Mouse (Mus musculus): ENCODE results near the gene Inpp5k. TPM values are rescaled to one million over a fixed set of nuclear protein-coding genes. Genes with fewer than 3 reads are reported as not detected.
"Not testable (repeated sequence)": the region's sequence is repeated elsewhere in the genome, so short reads cannot be mapped to it uniquely, and the experiment has no call there.

Gene Inpp5k
- polyA plus RNA-seq, 1 experiment from 2014 or later, result 17.6 TPM

GRCm38 (mm10) chr11:75693570-75693969 is 62.8 kb downstream of the Inpp5k start:
- Histone ChIP-seq H3K36me3 (peaks cover 36% of the 10 kb centered on the region), H3K9me3 (no peaks in the 10 kb centered on the region), H3K4me2 (replicated peaks) (no peak overlapping the region), H3K4me3 (replicated peaks) (no peak overlapping the region), H3K4me1 (replicated peaks) (no peaks in the 10 kb centered on the region), H3K27ac (no peak overlapping the region), H3K27me3 (replicated peaks) (no peaks in the 10 kb centered on the region), H3K9ac (no peak overlapping the region)
- no peak for ATAC-seq
- WGBS, result 89% methylated on average over 5 of the region's 5 CpGs

- H3K9ac ChIP-seq; H3K4me3 ChIP-seq (replicated peaks); H3K27me3 ChIP-seq (replicated peaks); H3K27ac ChIP-seq; H3K9me3 ChIP-seq; H3K4me1 ChIP-seq (replicated peaks); ATAC-seq; H3K4me2 ChIP-seq (replicated peaks): not testable (repeated sequence)
- WGBS, result 89% methylated on average over 3 of the region's 3 CpGs
- H3K36me3 ChIP-seq, result peaks cover 39% of the 10 kb centered on the region
These were observed 66.7 kb downstream of the Inpp5k start for GRCm38 (mm10) chr11:75697464-75697863.

Other genes starting within 250 kb of the Inpp5k start
- 41.1 and 48.0 TPM in 2 replicates for gene Serpinf1, start 208.3 kb upstream of the Inpp5k start, polyA plus RNA-seq (2015; fragmentation: Nextera tagmentation; extraction: Ambion mirVana)
- 20.4 and 26.4 TPM in 2 replicates for gene Serpinf2, start 191.4 kb upstream of the Inpp5k start, polyA plus RNA-seq (2015; fragmentation: Nextera tagmentation; extraction: Ambion mirVana)
- gene Wdr81, start 176.3 kb upstream of the Inpp5k start, polyA plus RNA-seq (2015; fragmentation: Nextera tagmentation; extraction: Ambion mirVana), result 6.1 and 7.0 TPM in 2 replicates
- 17.7 and 20.3 TPM in 2 replicates for gene Tlcd2, start 169.3 kb upstream of the Inpp5k start, polyA plus RNA-seq (2015; fragmentation: Nextera tagmentation; extraction: Ambion mirVana)
- gene Prpf8, start 144.2 kb upstream of the Inpp5k start, polyA plus RNA-seq (2015; fragmentation: Nextera tagmentation; extraction: Ambion mirVana), result 47.5 and 48.2 TPM in 2 replicates
- 1.6 and 2.3 TPM in 2 replicates for gene Rilp, start 120.9 kb upstream of the Inpp5k start, polyA plus RNA-seq (2015; fragmentation: Nextera tagmentation; extraction: Ambion mirVana)
- 5.7 TPM in 2 replicates for gene Scarf1, start 117.4 kb upstream of the Inpp5k start, polyA plus RNA-seq (2015; fragmentation: Nextera tagmentation; extraction: Ambion mirVana)
- gene Slc43a2, start 99.3 kb upstream of the Inpp5k start, polyA plus RNA-seq (2015; fragmentation: Nextera tagmentation; extraction: Ambion mirVana), result 11.7 and 12.9 TPM in 2 replicates
- gene Pitpna, start 42.9 kb upstream of the Inpp5k start, polyA plus RNA-seq (2015; fragmentation: Nextera tagmentation; extraction: Ambion mirVana), result 92.3 and 102 TPM in 2 replicates
- 48.6 and 50.0 TPM in 2 replicates for gene Myo1c, start 19.5 kb downstream of the Inpp5k start, polyA plus RNA-seq (2015; fragmentation: Nextera tagmentation; extraction: Ambion mirVana)
- gene Crk, start 48.3 kb downstream of the Inpp5k start, polyA plus RNA-seq (2015; fragmentation: Nextera tagmentation; extraction: Ambion mirVana), result 105 and 109 TPM in 2 replicates
- 735 and 846 TPM in 2 replicates for gene Ywhae, start 101.9 kb downstream of the Inpp5k start, polyA plus RNA-seq (2015; fragmentation: Nextera tagmentation; extraction: Ambion mirVana)
- gene Doc2b, start 165.1 kb downstream of the Inpp5k start, polyA plus RNA-seq (2015; fragmentation: Nextera tagmentation; extraction: Ambion mirVana), result 1.1 and 1.4 TPM in 2 replicates

Measured in intestine, embryonic 15.5 days (tissue).